Mouse (Mus musculus) frontal cortex, postnatal 14 days (tissue): ENCODE data around the gene Glis1.

Experiments
- DNase-seq, 2 experiments: peaks; one replicate each; pipeline ENCODE4 v3.0.0; 2022; ENCODE audit warnings: low spot score in 2 of 2

Gene Glis1

GRCm38 (mm10) chr4:107515626-107516025 lies 81.2 kb downstream of the Glis1 start:
- peak in 1 of 2 experiments; percentile 2 for DNase-seq

GRCm38 (mm10) chr4:107518766-107519165 lies 84.4 kb downstream of the Glis1 start:
- DNase-seq: peak in 1 of 2 experiments; percentile 1

- no peak for DNase-seq
These were observed 85.7 kb downstream of the Glis1 start for GRCm38 (mm10) chr4:107520071-107520470.

GRCm38 (mm10) chr4:107520816-107521215 lies 86.4 kb downstream of the Glis1 start:
- peak in 1 of 2 experiments; percentile 1 for DNase-seq

GRCm38 (mm10) chr4:107523607-107524151 lies 89.3 kb downstream of the Glis1 start:
- peak in 1 of 2 experiments; percentile 0 for DNase-seq

GRCm38 (mm10) chr4:107535126-107535525 lies 100.7 kb downstream of the Glis1 start:
- DNase-seq: no peak

- no peak for DNase-seq
These were observed 103.7 kb downstream of the Glis1 start for GRCm38 (mm10) chr4:107538116-107538515.

GRCm38 (mm10) chr4:107538561-107538960 lies 104.2 kb downstream of the Glis1 start:
- no peak for DNase-seq

- peak in 1 of 2 experiments; percentile 1 for DNase-seq
These were observed 104.6 kb downstream of the Glis1 start for GRCm38 (mm10) chr4:107539021-107539420.

GRCm38 (mm10) chr4:107541821-107542220 lies 107.4 kb downstream of the Glis1 start:
- no peak for DNase-seq

- no peak for DNase-seq
These were observed 110.5 kb downstream of the Glis1 start for GRCm38 (mm10) chr4:107544843-107545242.

GRCm38 (mm10) chr4:107545726-107546125 lies 111.3 kb downstream of the Glis1 start:
- DNase-seq: peak; percentile 1 to 2

- DNase-seq: peak; percentile 4 to 7
These were observed 112.1 kb downstream of the Glis1 start for GRCm38 (mm10) chr4:107546525-107546924.

- peak in 1 of 2 experiments; percentile 1 for DNase-seq
These were observed 115.7 kb downstream of the Glis1 start for GRCm38 (mm10) chr4:107550096-107550495.

- DNase-seq: peak in 1 of 2 experiments; percentile 0
These were observed 116.2 kb downstream of the Glis1 start for GRCm38 (mm10) chr4:107550546-107550945.

- DNase-seq: peak; percentile 3
These were observed 118.3 kb downstream of the Glis1 start for GRCm38 (mm10) chr4:107552696-107553095.

- peak in 1 of 2 experiments; percentile 1 for DNase-seq
These were observed 119.4 kb downstream of the Glis1 start for GRCm38 (mm10) chr4:107553774-107554173.

- DNase-seq: no peak
These were observed 124.4 kb downstream of the Glis1 start for GRCm38 (mm10) chr4:107558801-107559200.

- no peak for DNase-seq
These were observed 126.7 kb downstream of the Glis1 start for GRCm38 (mm10) chr4:107561056-107561455.

- DNase-seq: no peak
These were observed 133.8 kb downstream of the Glis1 start for GRCm38 (mm10) chr4:107568159-107568558.

GRCm38 (mm10) chr4:107568881-107569443 lies 134.6 kb downstream of the Glis1 start:
- no peak for DNase-seq

GRCm38 (mm10) chr4:107570329-107571014 lies 136.1 kb downstream of the Glis1 start:
- DNase-seq: no peak

- DNase-seq: no peak
These were observed 141.4 kb downstream of the Glis1 start for GRCm38 (mm10) chr4:107575781-107576180.
